Mouse (Mus musculus) heart, postnatal 0 days (tissue): ENCODE results near the gene Nomo1. TPM values are rescaled to one million over a fixed set of nuclear protein-coding genes. Genes with fewer than 3 reads are reported as not detected.

ENCODE experiments used
- ATAC-seq: fragments of 200-750 bp; cut with Nextera tagmentation; 2 replicates; pipeline ENCODE4 v1.8.0; 2017; ENCODE audit warnings: low read depth, moderate number of reproducible peaks, moderate library complexity; ENCODE audit not compliant: insufficient read depth
- DNase-seq: peaks from one replicate; pipeline ENCODE4 v3.0.0-alpha.2; 2016; ENCODE audit warnings: low spot score
- H3K27ac ChIP-seq: fragments of 300-500 bp; sonication (generic); 2 replicates; pipeline ENCODE4 v1.5.1; 2014; ENCODE audit warnings: low read depth, mild to moderate bottlenecking
- H3K27me3 ChIP-seq: fragments of 300-500 bp; sonication (generic); 2 replicates; pipeline ENCODE4 v1.6.1; 2014; ENCODE audit warnings: low read length, mixed read lengths; ENCODE audit not compliant: control insufficient read depth, insufficient read depth
- H3K36me3 ChIP-seq: fragments of 300-500 bp; sonication (generic); replicated peaks from 2 replicates; pipeline ENCODE4 v1.6.1; 2014; ENCODE audit warnings: low read length, mixed read lengths; ENCODE audit not compliant: control insufficient read depth, insufficient read depth
- H3K4me1 ChIP-seq: fragments of 300-500 bp; sonication (generic); 2 replicates; pipeline ENCODE4 v1.6.1; 2014; ENCODE audit warnings: antibody characterized with exemption; ENCODE audit not compliant: control insufficient read depth, insufficient read depth
- H3K4me2 ChIP-seq: fragments of 300-500 bp; sonication (generic); 2 replicates; pipeline ENCODE4 v1.6.1; 2014; ENCODE audit warnings: low read depth, mild to moderate bottlenecking, low read length, moderate library complexity
- H3K4me3 ChIP-seq: fragments of 300-500 bp; sonication (generic); 2 replicates; pipeline ENCODE4 v1.5.1; 2014; ENCODE audit warnings: low read depth, low read length
- H3K9ac ChIP-seq: fragments of 300-500 bp; sonication (generic); replicated peaks from 2 replicates; pipeline ENCODE4 v1.6.1; 2014; ENCODE audit warnings: low read depth, low read length, mixed read lengths
- H3K9me3 ChIP-seq: fragments of 300-500 bp; sonication (generic); replicated peaks from 2 replicates; pipeline ENCODE4 v1.6.1; 2016; ENCODE audit warnings: low read length; ENCODE audit not compliant: control insufficient read depth
- CTCF ChIP-seq: IDR thresholded peaks from 2 replicates; pipeline ENCODE4 v1.5.1; 2016; ENCODE audit warnings: antibody characterized with exemption, control low read depth, low read depth
- EP300 ChIP-seq: IDR thresholded peaks from 2 replicates; pipeline ENCODE4 v1.6.1; 2016; ENCODE audit warnings: antibody characterized with exemption, low read depth
- WGBS: fragments of 180-500 bp; shearing (Covaris S2); extraction: QIAGEN DNeasy Blood & Tissue Kit; methylation state at CpG from one replicate; pipeline ENCODE4 v1.1.7; 2014; 5-methylcytosine and 5-hydroxymethylcytosine counted together
- polyA plus RNA-seq: library from polyadenylated mRNA; unstranded; fragments of >200 nt; fragmentation: Nextera tagmentation; extraction: Ambion mirVana; gene quantifications from 2 replicates; pipeline ENCODE4 v1.2.1, GENCODE M21; 2015
- total RNA-seq: library from RNA; depleted of rRNA; stranded (reverse); fragments of >200 nt; gene quantifications from 2 replicates; pipeline ENCODE4 v1.2.3, GENCODE M21; 2014; ENCODE audit warnings: low replicate concordance

The Nomo1 gene
- total and polyA plus RNA-seq, 2 experiments from 2014 or later = 23.6 to 42.3 TPM

DNA sequence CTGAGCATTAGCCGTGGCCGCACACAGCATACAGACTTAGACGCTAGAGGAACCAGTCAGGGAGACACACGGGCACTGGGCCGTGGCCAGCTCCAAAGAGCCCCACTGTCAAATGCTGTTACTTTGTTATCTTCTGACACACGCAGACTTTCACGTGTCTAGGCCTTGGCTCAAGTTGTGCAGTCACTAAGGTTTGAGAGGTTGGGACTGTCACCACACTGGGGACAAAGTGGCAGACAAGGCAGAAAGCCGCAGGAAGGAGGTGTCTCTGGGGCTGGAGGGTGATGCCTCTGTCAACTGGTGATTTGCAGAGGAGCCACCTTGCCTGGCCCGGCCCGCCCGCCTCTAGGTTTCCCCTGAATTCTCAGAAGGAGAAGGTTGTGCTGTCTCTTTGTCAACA, 91.8 kb downstream of the Nomo1 start:
- no peak overlapping the region for H3K9ac ChIP-seq
- ATAC-seq (peak; percentile 87), DNase-seq (peak; percentile 79)
- no peaks in the 10 kb centered on the region for H3K27me3 ChIP-seq
- H3K36me3 ChIP-seq = peaks cover 15% of the 10 kb centered on the region
- H3K9me3 ChIP-seq = 0 out of 2 replicates have a peak, but pooled peaks cover 4% of the 10 kb centered on the region
- peaks cover 13% of the 10 kb centered on the region for H3K4me1 ChIP-seq
- WGBS = 30% methylated on average over 11 of the region's 11 CpGs
- peak overlapping the region; percentile 55; the same call in 1 of the 2 replicates for H3K27ac ChIP-seq
- no peak overlapping the region for H3K4me3 ChIP-seq
- H3K4me2 ChIP-seq = no peak overlapping the region
- no peak for TF ChIP-seq CTCF
- no peak for TF ChIP-seq EP300

DNA sequence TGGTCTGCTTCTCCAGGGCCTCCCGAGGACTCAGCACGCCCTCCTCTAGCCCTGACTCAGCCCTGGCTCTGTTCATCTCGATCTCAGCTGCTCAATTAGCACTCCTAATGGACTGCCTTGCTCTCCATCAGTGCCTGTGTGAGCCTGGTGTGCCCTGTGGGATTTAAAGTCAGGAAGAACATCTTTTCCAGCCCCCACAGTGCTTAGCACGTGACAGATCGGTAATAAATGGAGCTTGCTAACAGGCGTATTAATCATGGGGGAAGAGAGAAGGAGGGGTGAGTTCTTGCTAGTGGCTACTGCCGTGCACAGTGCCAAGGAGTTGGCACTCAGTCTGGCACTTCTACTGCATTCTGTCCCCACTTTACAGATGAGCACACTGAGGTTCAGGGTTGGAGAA, 94.7 kb downstream of the Nomo1 start:
- H3K9me3 ChIP-seq = no peaks in the 10 kb centered on the region
- H3K36me3 ChIP-seq = no peaks in the 10 kb centered on the region
- no peak overlapping the region for H3K4me3 ChIP-seq
- no peak overlapping the region for H3K27ac ChIP-seq
- no peak overlapping the region for H3K4me2 ChIP-seq
- DNase-seq = no peak
- no peak for TF ChIP-seq CTCF
- ATAC-seq = no peak
- peaks cover 13% of the 10 kb centered on the region for H3K4me1 ChIP-seq
- 71% methylated on average over 7 of the region's 7 CpGs for WGBS
- H3K27me3 ChIP-seq = peaks cover 4% of the 10 kb centered on the region; the same call in 1 of the 2 replicates
- no peak overlapping the region for H3K9ac ChIP-seq

DNA sequence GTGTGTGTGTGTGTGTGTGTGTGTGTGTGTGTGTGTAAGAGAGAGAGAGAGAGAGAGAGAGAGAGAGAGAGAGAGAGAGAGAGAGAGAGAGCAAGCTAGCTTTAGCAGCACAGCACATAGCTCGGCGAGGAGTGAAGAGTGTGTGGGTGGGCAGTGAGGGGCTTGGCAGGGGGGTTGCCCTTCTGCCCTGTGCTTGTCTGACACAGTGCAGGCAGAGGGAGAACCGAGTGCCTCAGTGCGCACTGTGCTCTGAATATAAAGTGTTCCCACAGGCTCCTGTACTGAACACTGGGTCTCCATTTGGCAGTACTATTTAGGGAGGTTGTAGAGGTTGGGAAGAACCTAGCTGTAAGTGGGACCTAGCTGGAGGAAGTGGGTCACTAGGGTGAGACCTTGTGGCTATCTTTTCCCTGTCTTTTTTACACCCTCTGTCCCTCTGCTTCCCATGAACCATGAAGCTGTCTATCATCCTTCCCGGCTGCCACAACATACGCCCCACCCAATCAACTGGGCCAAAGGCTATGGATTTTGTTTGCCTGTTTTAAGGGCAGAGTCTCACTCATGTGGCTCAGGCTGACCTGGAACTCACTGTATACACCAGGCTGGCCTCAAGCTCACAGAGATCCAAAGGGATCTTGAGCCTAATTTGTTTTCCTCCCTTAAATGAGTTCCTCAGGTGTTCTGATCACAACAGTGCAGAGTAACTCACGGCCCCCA, 96.1 kb downstream of the Nomo1 start:
- no peak overlapping the region for H3K4me3 ChIP-seq
- no peak for TF ChIP-seq CTCF
- TF ChIP-seq EP300 = no peak
- no peak overlapping the region for H3K27ac ChIP-seq
- H3K9ac ChIP-seq = no peak overlapping the region
- H3K27me3 ChIP-seq = peaks cover 4% of the 10 kb centered on the region; the same call in 1 of the 2 replicates
- ATAC-seq (no peak), DNase-seq (no peak)
- no peaks in the 10 kb centered on the region for H3K36me3 ChIP-seq
- H3K4me2 ChIP-seq = no peak overlapping the region
- 52% methylated on average over 7 of the region's 7 CpGs for WGBS
- no peaks in the 10 kb centered on the region for H3K9me3 ChIP-seq
- peaks cover 16% of the 10 kb centered on the region for H3K4me1 ChIP-seq

DNA sequence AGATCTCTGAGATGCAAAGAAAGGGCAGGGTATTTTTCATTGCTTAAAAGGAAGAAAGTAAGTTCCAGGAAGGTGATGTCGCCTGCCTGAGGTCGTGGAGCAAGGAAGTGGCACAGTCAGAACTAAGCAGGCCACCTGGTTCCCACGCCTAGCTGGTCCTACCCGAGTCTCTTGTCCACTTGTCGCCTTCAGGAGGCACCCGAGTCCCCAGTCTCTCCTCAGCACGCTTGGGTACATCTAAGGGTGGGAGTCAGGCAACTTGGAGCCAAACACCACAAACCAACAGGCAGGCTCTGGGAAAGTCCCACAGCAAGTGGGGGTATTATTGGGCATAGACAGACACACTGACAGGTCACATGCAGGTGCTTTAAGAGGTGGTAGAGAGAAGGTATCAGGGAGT, 97.2 kb downstream of the Nomo1 start:
- Histone ChIP-seq H3K4me2 (no peak overlapping the region), H3K9me3 (no peaks in the 10 kb centered on the region), H3K27me3 (peaks cover 4% of the 10 kb centered on the region; the same call in 1 of the 2 replicates), H3K4me3 (no peak overlapping the region), H3K36me3 (no peaks in the 10 kb centered on the region), H3K4me1 (peaks cover 7% of the 10 kb centered on the region; the same call in 1 of the 2 replicates), H3K9ac (no peak overlapping the region), H3K27ac (no peak overlapping the region)
- no peak for TF ChIP-seq EP300
- no peak for TF ChIP-seq CTCF
- WGBS = 58% methylated on average over 7 of the region's 7 CpGs
- ATAC-seq (no peak), DNase-seq (no peak)

DNA sequence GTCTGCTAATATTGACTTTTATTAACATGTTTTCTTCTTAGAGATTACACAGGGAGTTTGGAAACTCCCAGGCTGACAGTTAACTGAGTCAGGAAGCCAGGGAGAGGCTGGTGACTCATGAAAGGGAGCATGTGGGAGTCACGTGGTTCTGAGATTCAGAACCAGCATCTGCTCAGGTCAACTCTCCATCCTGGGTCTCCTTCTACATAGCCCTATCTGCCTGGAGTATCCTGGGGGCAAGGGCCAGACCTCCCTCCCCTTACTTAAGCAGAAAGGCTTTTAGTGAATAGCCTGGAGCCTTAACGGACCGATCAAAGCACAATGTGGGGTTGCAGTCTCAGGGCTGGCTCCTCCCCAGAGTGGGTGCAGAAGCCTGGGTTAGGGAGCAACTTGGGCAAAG, 97.8 kb downstream of the Nomo1 start:
- Histone ChIP-seq H3K4me2 (no peak overlapping the region), H3K9ac (no peak overlapping the region), H3K27me3 (peaks cover 4% of the 10 kb centered on the region; the same call in 1 of the 2 replicates), H3K9me3 (no peaks in the 10 kb centered on the region), H3K36me3 (0 out of 2 replicates have a peak, but pooled peaks cover 5% of the 10 kb centered on the region), H3K27ac (no peak overlapping the region), H3K4me1 (peaks cover 6% of the 10 kb centered on the region; the same call in 1 of the 2 replicates), H3K4me3 (no peak overlapping the region)
- TF ChIP-seq CTCF (no peak), EP300 (no peak)
- ATAC-seq (no peak), DNase-seq (no peak)
- 34% methylated on average over 3 of the region's 3 CpGs for WGBS

DNA sequence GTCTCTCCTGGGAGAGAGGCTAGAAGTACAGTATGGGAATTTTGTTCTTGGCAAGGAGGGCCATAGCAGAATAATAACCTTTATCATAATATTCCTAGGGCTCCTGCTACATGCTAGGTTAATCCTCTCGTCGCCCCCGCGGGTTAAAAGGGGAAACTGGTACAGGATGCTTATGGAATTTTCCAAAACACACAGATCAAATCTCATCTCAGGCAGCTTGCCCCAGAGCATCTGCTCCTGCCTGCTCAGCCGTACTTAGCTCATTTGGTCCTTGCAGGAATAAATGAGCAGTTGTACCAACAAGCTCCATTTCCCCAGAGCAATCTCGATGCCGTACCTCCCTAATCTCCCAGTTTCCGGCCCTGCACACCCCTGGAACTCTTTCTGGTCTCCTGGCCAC, 98.3 kb downstream of the Nomo1 start:
- Histone ChIP-seq H3K4me2 (no peak overlapping the region), H3K27me3 (peaks cover 4% of the 10 kb centered on the region; the same call in 1 of the 2 replicates), H3K27ac (no peak overlapping the region), H3K9me3 (no peaks in the 10 kb centered on the region), H3K9ac (no peak overlapping the region), H3K4me3 (no peak overlapping the region), H3K36me3 (0 out of 2 replicates have a peak, but pooled peaks cover 7% of the 10 kb centered on the region), H3K4me1 (peaks cover 6% of the 10 kb centered on the region; the same call in 1 of the 2 replicates)
- ATAC-seq (no peak), DNase-seq (no peak)
- TF ChIP-seq EP300 (no peak), CTCF (no peak)
- 59% methylated on average over 8 of the region's 8 CpGs for WGBS
